Mouse (Mus musculus): ENCODE data around the gene Gm45808.
"Not testable (repeated sequence)": the region's sequence is repeated elsewhere in the genome, so short reads cannot be mapped to it uniquely, and the experiment has no call there.

Gm45808 gene

GRCm38 (mm10) chr7:45476453-45476852 lies 10.2 kb downstream of the Gm45808 start:
- no peak for DNase-seq (ENCODE audit: extremely low read depth, insufficient read length, low spot score)

GRCm38 (mm10) chr7:45475291-45475969 lies 11.2 kb downstream of the Gm45808 start:
- peak; percentile 51 for DNase-seq (ENCODE audit: extremely low read depth, insufficient read length, low spot score)

- DNase-seq (ENCODE audit: extremely low read depth, insufficient read length, low spot score), result no peak
Observed at GRCm38 (mm10) chr7:45470869-45471268, 15.7 kb downstream of the Gm45808 start.

- no peak for DNase-seq (ENCODE audit: extremely low read depth, insufficient read length, low spot score)
Observed at GRCm38 (mm10) chr7:45467090-45467670, 19.4 kb downstream of the Gm45808 start.

GRCm38 (mm10) chr7:45466283-45467089 lies 20.1 kb downstream of the Gm45808 start, which contains the start of gene Bax:
TSS of gene Bax (minus strand) at chr7:45466898.
- peak; percentile 91 for DNase-seq (ENCODE audit: extremely low read depth, insufficient read length, low spot score)

GRCm38 (mm10) chr7:45465549-45465948 lies 21.1 kb downstream of the Gm45808 start:
- no peak for DNase-seq (ENCODE audit: extremely low read depth, insufficient read length, low spot score)

- DNase-seq (ENCODE audit: extremely low read depth, insufficient read length, low spot score), result no peak
Observed at GRCm38 (mm10) chr7:45465112-45465511, 21.5 kb downstream of the Gm45808 start.

- DNase-seq (ENCODE audit: extremely low read depth, insufficient read length, low spot score), result no peak
Observed at GRCm38 (mm10) chr7:45463987-45464778, 22.4 kb downstream of the Gm45808 start.

GRCm38 (mm10) chr7:45462868-45463267 lies 23.7 kb downstream of the Gm45808 start:
- DNase-seq (ENCODE audit: extremely low read depth, insufficient read length, low spot score), result not testable (repeated sequence)

- no peak for DNase-seq (ENCODE audit: extremely low read depth, insufficient read length, low spot score)
Observed at GRCm38 (mm10) chr7:45462325-45462724, 24.3 kb downstream of the Gm45808 start.

GRCm38 (mm10) chr7:45461781-45462180 lies 24.8 kb downstream of the Gm45808 start:
- no peak for DNase-seq (ENCODE audit: extremely low read depth, insufficient read length, low spot score)

GRCm38 (mm10) chr7:45461326-45461725 lies 25.3 kb downstream of the Gm45808 start:
- DNase-seq (ENCODE audit: extremely low read depth, insufficient read length, low spot score), result peak; percentile 61

GRCm38 (mm10) chr7:45460860-45461314 lies 25.7 kb downstream of the Gm45808 start:
- DNase-seq (ENCODE audit: extremely low read depth, insufficient read length, low spot score), result peak; percentile 98

- DNase-seq (ENCODE audit: extremely low read depth, insufficient read length, low spot score), result no peak
Observed at GRCm38 (mm10) chr7:45460377-45460776, 26.2 kb downstream of the Gm45808 start.

GRCm38 (mm10) chr7:45459564-45460140 lies 27.0 kb downstream of the Gm45808 start, which contains the start of gene Ftl1:
TSS of gene Ftl1 (minus strand) at chr7:45459884.
- DNase-seq (ENCODE audit: extremely low read depth, insufficient read length, low spot score), result peak; percentile 95

- peak; percentile 78 for DNase-seq (ENCODE audit: extremely low read depth, insufficient read length, low spot score)
Observed at GRCm38 (mm10) chr7:45458748-45459563, 27.7 kb downstream of the Gm45808 start.

GRCm38 (mm10) chr7:45457204-45458060 lies 29.2 kb downstream of the Gm45808 start:
- DNase-seq (ENCODE audit: extremely low read depth, insufficient read length, low spot score), result peak; percentile 70

GRCm38 (mm10) chr7:45456721-45457203 lies 29.8 kb downstream of the Gm45808 start:
- peak; percentile 71 for DNase-seq (ENCODE audit: extremely low read depth, insufficient read length, low spot score)
